Mouse (Mus musculus): Measurements from ENCODE around the gene Foxp1.

DNA sequence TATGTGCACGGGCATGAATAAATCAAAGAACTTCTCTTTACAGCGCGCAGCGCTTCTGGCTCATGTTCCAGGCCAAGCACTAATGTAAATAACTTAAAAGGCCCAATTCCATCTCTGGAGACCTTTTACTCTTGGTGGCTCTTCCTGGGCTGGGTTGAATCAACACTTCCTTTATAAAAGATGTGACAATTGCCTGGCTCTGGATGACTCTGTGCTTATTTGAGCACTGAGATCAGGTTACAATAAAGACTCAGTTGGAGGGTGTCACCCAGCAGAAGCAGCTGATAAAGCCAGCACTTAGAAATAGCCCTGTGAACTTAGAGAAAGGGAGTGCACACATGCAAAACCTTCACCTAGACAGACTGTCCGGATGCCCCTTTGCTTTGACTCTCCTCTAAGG is 441.3 kb downstream of the Foxp1 start:
- TF ChIP-seq ELF1 (IDR thresholded peaks at IDR 0.05; ENCODE audit: low read depth, low read length), result no peak
- no peak for TF ChIP-seq CTCF (IDR thresholded peaks at IDR 0.05 in 2 of 3, conservative IDR thresholded peaks at IDR 0.05 in 1 of 3; ENCODE audit: control insufficient read depth in 1 of 3, insufficient read depth in 1 of 3, low read depth in 2 of 3, low read length in 3 of 3, poor library complexity in 1 of 3, severe bottlenecking in 1 of 3)
- TF ChIP-seq MAX (IDR thresholded peaks at IDR 0.05; ENCODE audit: low read length), result no peak
- no peak for TF ChIP-seq USF1 (IDR thresholded peaks at IDR 0.05; ENCODE audit: low read depth, low read length)
- no peak for TF ChIP-seq POLR2A (IDR thresholded peaks at IDR 0.05; ENCODE audit: control insufficient read depth in 1 of 2, insufficient read depth in 1 of 2, low read depth in 1 of 2, low read length in 2 of 2, poor library complexity in 1 of 2)
- no peak for TF ChIP-seq POLR2AphosphoS2 (IDR thresholded peaks at IDR 0.05; ENCODE audit: low read length)
- no peak for TF ChIP-seq MEF2A (IDR thresholded peaks at IDR 0.05; ENCODE audit: extremely low read depth, insufficient replicate concordance, low read depth, low read length, poor library complexity, severe bottlenecking)
- TF ChIP-seq HCFC1 (IDR thresholded peaks at IDR 0.05; ENCODE audit: low read depth, low read length), result no peak

Measured in MEL (cell line).